Mouse (Mus musculus) embryonic facial prominence, embryonic 13.5 days (tissue): Measurements from ENCODE around the gene Scarb1. TPM values are rescaled to one million over a fixed set of nuclear protein-coding genes. Genes with fewer than 3 reads are reported as not detected.

Source experiments
- ATAC-seq: fragments of 200-750 bp; cut with Nextera tagmentation; 2 replicates; pipeline ENCODE4 v1.8.0; 2017; ENCODE audit warnings: low read depth; ENCODE audit not compliant: insufficient number of reproducible peaks, insufficient read depth, low FRiP score, low TSS enrichment
- H3K27ac ChIP-seq: fragments of 300-500 bp; sonication (generic); 2 replicates; pipeline ENCODE4 v1.5.1; 2015; ENCODE audit warnings: moderate library complexity, mild to moderate bottlenecking, inconsistent platforms
- H3K27me3 ChIP-seq: fragments of 300-500 bp; sonication (generic); 2 replicates; pipeline ENCODE4 v1.6.1; 2015; ENCODE audit warnings: mild to moderate bottlenecking, inconsistent platforms
- H3K36me3 ChIP-seq: fragments of 300-500 bp; sonication (generic); 2 replicates; pipeline ENCODE4 v1.6.1; 2015; ENCODE audit warnings: mild to moderate bottlenecking, inconsistent platforms
- H3K4me1 ChIP-seq: fragments of 300-500 bp; sonication (generic); 2 replicates; pipeline ENCODE4 v1.6.1; 2015; ENCODE audit warnings: inconsistent platforms
- H3K4me2 ChIP-seq: fragments of 300-500 bp; sonication (generic); 2 replicates; pipeline ENCODE4 v1.6.1; 2015; ENCODE audit warnings: moderate library complexity, mild to moderate bottlenecking, inconsistent platforms
- H3K4me3 ChIP-seq: fragments of 300-500 bp; sonication (generic); 2 replicates; pipeline ENCODE4 v1.5.1; 2015; ENCODE audit warnings: mild to moderate bottlenecking, inconsistent platforms
- H3K9ac ChIP-seq: fragments of 300-500 bp; sonication (generic); 2 replicates; pipeline ENCODE4 v1.6.1; 2015; ENCODE audit warnings: mild to moderate bottlenecking, inconsistent platforms
- H3K9me3 ChIP-seq: fragments of 300-500 bp; sonication (generic); 2 replicates; pipeline ENCODE4 v1.6.1; 2016; ENCODE audit warnings: inconsistent platforms
- WGBS: fragments of 180-500 bp; shearing (Covaris S2); methylation state at CpG from one replicate; pipeline ENCODE4 v1.1.7; 2015; ENCODE audit warnings: mixed read lengths; 5-methylcytosine and 5-hydroxymethylcytosine counted together
- polyA plus RNA-seq: library from polyadenylated mRNA; unstranded; fragments of >200 nt; fragmentation: Nextera tagmentation; extraction: Ambion mirVana; gene quantifications from 2 replicates; pipeline ENCODE4 v1.2.1, GENCODE M21; 2015

The Scarb1 gene
- polyA plus RNA-seq, 1 experiment from 2014 or later: 55.6 TPM

DNA sequence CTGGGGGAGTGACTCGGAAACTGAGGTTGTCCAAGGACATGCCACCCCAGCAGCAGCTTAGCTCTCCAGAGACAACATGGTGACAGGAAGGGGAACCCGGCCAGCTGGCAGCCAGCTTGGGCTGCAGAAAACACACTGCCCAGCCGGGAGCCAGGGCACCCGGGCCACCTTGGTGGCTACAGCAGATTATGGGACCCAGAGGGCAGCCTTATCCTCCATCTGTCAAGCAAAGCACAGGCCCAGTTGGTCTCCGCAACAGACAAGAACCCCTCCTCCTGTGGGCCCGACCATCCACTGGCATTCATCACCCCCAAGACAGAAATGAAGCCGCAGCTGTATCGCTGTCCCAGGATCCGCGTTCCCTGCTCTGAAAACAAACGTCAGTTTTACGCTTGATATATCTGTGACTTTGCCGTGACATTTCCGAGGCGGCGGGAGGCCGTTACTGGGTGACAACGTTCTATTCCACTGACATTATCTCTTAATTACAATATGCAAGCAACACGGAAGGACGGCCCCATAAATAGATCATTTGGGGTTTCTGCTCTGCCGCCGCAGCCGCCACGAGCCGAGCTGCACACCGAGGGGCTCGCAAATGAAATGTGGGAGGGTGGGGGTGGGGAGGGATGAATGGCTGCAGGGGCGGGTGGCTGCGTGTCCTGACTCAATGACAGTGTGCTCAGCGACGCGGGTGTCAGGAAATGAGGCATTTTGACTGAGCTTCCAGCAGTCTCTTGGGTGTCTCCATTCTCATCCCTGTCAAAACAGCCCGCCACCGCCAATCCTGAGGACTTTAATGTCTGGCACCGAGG is 73.5 kb downstream of the Scarb1 start:
- Histone ChIP-seq H3K9ac (0 out of 2 replicates have a peak overlapping the region, but pooled peaks have one; percentile 16), H3K36me3 (no peaks in the 10 kb centered on the region), H3K4me2 (peak overlapping the region; percentile 30), H3K4me1 (peaks cover 47% of the 10 kb centered on the region), H3K27ac (no peak overlapping the region), H3K4me3 (no peak overlapping the region), H3K27me3 (no peaks in the 10 kb centered on the region), H3K9me3 (no peaks in the 10 kb centered on the region)
- WGBS: 57% methylated on average over 35 of the region's 35 CpGs
- no peak for ATAC-seq

DNA sequence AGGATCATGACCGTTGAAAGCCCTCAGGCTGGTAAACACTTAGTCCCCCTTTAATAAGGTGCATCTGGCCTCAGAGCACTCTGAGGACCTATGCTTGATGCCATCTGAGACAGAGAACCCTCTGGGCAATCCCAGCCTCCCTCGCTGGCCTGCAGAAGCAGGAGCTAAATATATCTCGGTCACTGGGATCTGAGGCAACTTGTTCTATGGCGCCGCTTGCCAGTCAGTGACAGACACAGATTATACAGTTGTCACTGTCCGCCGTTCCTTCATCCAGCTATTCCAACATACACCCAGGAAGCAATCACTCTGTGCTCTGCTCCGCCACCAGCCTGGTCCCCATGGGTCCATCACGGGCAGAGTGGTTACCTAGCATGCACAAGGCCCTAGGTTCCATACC is 74.8 kb downstream of the Scarb1 start:
- no peak overlapping the region for H3K27ac ChIP-seq
- WGBS: 55% methylated on average over 9 of the region's 9 CpGs

DNA sequence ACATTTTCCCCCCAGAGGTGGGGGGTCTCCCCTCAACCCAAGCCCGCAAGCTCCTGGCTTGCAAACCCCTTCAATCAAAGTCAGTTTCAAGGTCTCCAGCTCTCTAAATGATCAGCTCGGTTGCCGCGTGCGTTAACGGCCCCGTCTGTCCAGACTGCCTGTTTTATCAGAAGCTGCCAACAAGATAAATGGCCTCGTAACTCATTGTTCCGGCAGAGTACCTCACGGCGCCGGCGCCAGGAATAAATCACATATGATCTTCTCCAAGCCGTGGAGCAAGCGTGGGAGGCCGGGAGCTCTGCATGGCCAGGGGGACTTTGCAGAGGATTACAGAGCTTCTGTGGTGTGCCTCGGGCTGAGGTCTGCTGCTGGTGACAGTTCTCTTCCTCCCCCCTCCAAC is 76.2 kb downstream of the Scarb1 start:
- H3K9ac ChIP-seq: no peak overlapping the region
- no peaks in the 10 kb centered on the region for H3K9me3 ChIP-seq
- no peak for ATAC-seq
- no peak overlapping the region for H3K27ac ChIP-seq
- 68% methylated on average over 17 of the region's 17 CpGs for WGBS
- no peak overlapping the region for H3K4me3 ChIP-seq
- H3K27me3 ChIP-seq: no peaks in the 10 kb centered on the region
- H3K36me3 ChIP-seq: no peaks in the 10 kb centered on the region
- H3K4me2 ChIP-seq: no peak overlapping the region
- H3K4me1 ChIP-seq: peaks cover 36% of the 10 kb centered on the region

More for the DNA sequence above, 74.8 kb downstream of the Scarb1 start:
- ATAC-seq: no peak
- Histone ChIP-seq H3K9me3 (no peaks in the 10 kb centered on the region), H3K27me3 (no peaks in the 10 kb centered on the region), H3K4me2 (no peak overlapping the region), H3K36me3 (no peaks in the 10 kb centered on the region), H3K4me3 (no peak overlapping the region), H3K4me1 (peaks cover 42% of the 10 kb centered on the region), H3K9ac (no peak overlapping the region)

DNA sequence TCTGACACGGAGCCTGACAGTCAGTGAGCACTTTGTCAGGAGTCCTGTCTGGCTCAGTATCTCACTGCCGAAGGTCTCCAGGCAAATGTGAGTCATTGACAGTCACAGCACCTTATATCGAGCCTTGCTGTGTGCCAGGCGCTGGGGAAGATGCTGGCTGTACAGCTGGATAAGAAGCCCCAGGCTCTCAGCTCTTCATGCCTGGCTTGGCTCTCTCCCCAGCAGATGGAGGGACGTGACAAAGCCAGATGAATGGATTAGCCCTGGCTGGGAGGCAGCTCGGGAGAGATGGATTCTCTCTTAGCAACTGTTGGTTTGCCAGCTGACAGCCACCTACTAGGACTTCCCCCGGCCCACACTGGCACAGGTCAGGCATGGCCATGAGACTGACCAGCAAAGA is 78.3 kb downstream of the Scarb1 start:
- no peak overlapping the region for H3K4me3 ChIP-seq
- no peak for ATAC-seq
- H3K27me3 ChIP-seq: no peaks in the 10 kb centered on the region
- no peak overlapping the region for H3K27ac ChIP-seq
- H3K4me2 ChIP-seq: no peak overlapping the region
- no peak overlapping the region for H3K9ac ChIP-seq
- peaks cover 20% of the 10 kb centered on the region for H3K4me1 ChIP-seq
- H3K36me3 ChIP-seq: no peaks in the 10 kb centered on the region
- 51% methylated on average over 7 of the region's 7 CpGs for WGBS
- no peaks in the 10 kb centered on the region for H3K9me3 ChIP-seq

GRCm38 (mm10) chr5:125253917-125254316 is 87.0 kb downstream of the Scarb1 start:
- no peaks in the 10 kb centered on the region for H3K4me1 ChIP-seq
- 61% methylated on average over 5 of the region's 5 CpGs for WGBS

DNA sequence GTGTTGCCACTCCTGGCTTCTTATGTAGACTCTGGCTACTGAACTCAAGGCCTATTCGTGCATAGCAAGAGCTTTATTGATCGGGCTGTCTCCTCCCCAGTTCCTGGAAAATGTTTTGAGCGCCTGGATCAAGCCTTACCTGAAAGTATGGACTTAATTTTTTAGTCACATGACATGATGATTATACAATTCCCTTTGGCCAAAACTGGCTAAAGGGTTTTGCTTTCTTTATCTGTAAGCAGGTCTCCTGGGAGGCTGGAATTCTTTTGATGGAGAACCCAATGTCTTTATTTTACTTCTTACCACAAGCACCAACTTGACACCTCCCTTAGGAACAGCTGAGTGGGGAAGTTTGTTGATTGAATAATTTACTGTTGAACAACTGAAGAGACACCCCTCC is 87.4 kb downstream of the Scarb1 start:
- H3K4me2 ChIP-seq: no peak overlapping the region
- ATAC-seq: no peak
- H3K4me1 ChIP-seq: no peaks in the 10 kb centered on the region
- no peak overlapping the region for H3K4me3 ChIP-seq
- H3K36me3 ChIP-seq: no peaks in the 10 kb centered on the region
- H3K27me3 ChIP-seq: no peaks in the 10 kb centered on the region
- H3K9ac ChIP-seq: no peak overlapping the region
- no peak overlapping the region for H3K27ac ChIP-seq
- WGBS: 87% methylated on average over 3 of the region's 3 CpGs
- no peaks in the 10 kb centered on the region for H3K9me3 ChIP-seq

More at GRCm38 (mm10) chr5:125253917-125254316, 87.0 kb downstream of the Scarb1 start:
- Histone ChIP-seq H3K9ac (no peak overlapping the region), H3K27me3 (no peaks in the 10 kb centered on the region), H3K27ac (no peak overlapping the region), H3K4me3 (no peak overlapping the region), H3K36me3 (no peaks in the 10 kb centered on the region), H3K4me2 (no peak overlapping the region), H3K9me3 (no peaks in the 10 kb centered on the region)
- no peak for ATAC-seq

GRCm38 (mm10) chr5:125252664-125253063 is 88.2 kb downstream of the Scarb1 start:
- Histone ChIP-seq H3K36me3 (no peaks in the 10 kb centered on the region), H3K9me3 (no peaks in the 10 kb centered on the region), H3K27ac (no peak overlapping the region), H3K4me2 (no peak overlapping the region), H3K4me3 (no peak overlapping the region), H3K27me3 (no peaks in the 10 kb centered on the region), H3K9ac (no peak overlapping the region), H3K4me1 (no peaks in the 10 kb centered on the region)
- 84% methylated on average over 8 of the region's 8 CpGs for WGBS
- no peak for ATAC-seq

GRCm38 (mm10) chr5:125251885-125252615 is 88.8 kb downstream of the Scarb1 start:
- H3K36me3 ChIP-seq: no peaks in the 10 kb centered on the region
- H3K27me3 ChIP-seq: no peaks in the 10 kb centered on the region
- no peak overlapping the region for H3K4me2 ChIP-seq
- H3K27ac ChIP-seq: no peak overlapping the region
- 53% methylated on average over 15 of the region's 15 CpGs for WGBS
- H3K4me3 ChIP-seq: no peak overlapping the region
- no peak overlapping the region for H3K9ac ChIP-seq
- no peaks in the 10 kb centered on the region for H3K4me1 ChIP-seq
- H3K9me3 ChIP-seq: no peaks in the 10 kb centered on the region
- ATAC-seq: no peak

DNA sequence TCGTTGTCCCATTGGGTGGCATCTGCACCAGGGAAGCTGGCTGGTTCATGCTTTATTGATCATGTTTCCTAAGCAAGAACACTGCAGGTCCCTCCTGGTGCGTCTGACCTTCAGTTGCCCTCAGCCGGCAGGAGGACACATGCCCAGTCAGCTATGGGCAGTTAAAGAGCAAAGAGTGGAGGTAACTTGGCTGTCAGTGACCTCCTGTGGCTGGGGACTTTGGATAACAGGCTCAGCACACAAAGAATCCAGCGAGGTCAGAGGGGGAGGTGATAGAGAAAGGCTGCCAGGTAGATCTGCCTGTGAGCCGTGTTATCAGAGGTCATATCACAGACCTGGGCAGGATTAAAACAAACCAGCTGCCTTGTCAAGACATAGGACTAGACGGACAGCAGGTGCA is 91.7 kb downstream of the Scarb1 start:
- Histone ChIP-seq H3K4me2 (no peak overlapping the region), H3K9ac (no peak overlapping the region), H3K27me3 (no peaks in the 10 kb centered on the region), H3K36me3 (no peaks in the 10 kb centered on the region), H3K4me1 (peaks cover 21% of the 10 kb centered on the region), H3K9me3 (no peaks in the 10 kb centered on the region), H3K27ac (no peak overlapping the region), H3K4me3 (no peak overlapping the region)
- 26% methylated on average over 6 of the region's 6 CpGs for WGBS
- ATAC-seq: no peak

- no peak for ATAC-seq
- Histone ChIP-seq H3K9me3 (no peaks in the 10 kb centered on the region), H3K27me3 (no peaks in the 10 kb centered on the region), H3K4me3 (no peak overlapping the region), H3K27ac (no peak overlapping the region), H3K9ac (no peak overlapping the region), H3K4me2 (no peak overlapping the region), H3K4me1 (peaks cover 34% of the 10 kb centered on the region), H3K36me3 (no peaks in the 10 kb centered on the region)
- WGBS: 89% methylated on average over 4 of the region's 4 CpGs
These were observed 94.2 kb downstream of the Scarb1 start for GRCm38 (mm10) chr5:125246711-125247110.

DNA sequence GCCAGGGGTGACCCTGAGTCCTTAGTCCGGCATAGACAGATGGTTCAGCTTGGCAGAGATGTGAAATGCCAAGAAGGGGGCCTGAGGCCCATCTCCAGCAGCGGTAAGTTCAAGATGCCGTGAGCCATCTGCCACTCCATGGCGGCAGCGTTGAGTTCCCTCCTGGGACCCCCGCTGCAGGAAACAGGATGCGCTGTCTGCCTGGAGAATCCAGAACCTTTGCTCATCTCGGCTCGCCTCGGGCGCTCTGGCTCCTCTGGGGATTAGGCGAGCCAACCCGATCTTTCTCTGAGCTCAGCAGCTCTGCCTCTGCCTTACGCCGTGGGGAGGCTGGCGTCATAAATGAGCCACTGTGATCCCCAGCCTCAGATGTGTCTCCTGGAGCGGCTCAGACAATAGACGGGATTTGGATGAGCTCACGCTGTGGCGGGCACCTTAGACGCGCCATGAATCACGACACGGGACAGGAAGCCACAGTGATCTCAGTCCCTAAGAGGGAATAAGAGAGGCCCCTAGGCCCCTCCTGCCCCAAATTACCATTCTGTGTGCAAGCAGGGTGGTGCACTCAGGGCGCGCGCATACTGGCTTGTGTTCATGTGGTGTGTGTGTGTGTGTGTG is 95.3 kb downstream of the Scarb1 start:
- H3K4me3 ChIP-seq: peak overlapping the region; percentile 30
- H3K36me3 ChIP-seq: no peaks in the 10 kb centered on the region
- peak; percentile 49 for ATAC-seq
- peaks cover 39% of the 10 kb centered on the region for H3K4me1 ChIP-seq
- peak overlapping the region; percentile 62 for H3K9ac ChIP-seq
- H3K9me3 ChIP-seq: no peaks in the 10 kb centered on the region
- WGBS: under 1% methylated on average over 27 of the region's 27 CpGs
- no peaks in the 10 kb centered on the region for H3K27me3 ChIP-seq
- H3K4me2 ChIP-seq: peak overlapping the region; percentile 58
- peak overlapping the region; percentile 86 for H3K27ac ChIP-seq
